Mouse (Mus musculus) stomach, postnatal 0 days (tissue): Measurements from ENCODE around the gene Cnot2.

ENCODE experiments used
- CTCF ChIP-seq: IDR thresholded peaks from 2 replicates; pipeline ENCODE4 v1.5.1; 2016; ENCODE audit warnings: antibody characterized with exemption, low read depth, mild to moderate bottlenecking, moderate library complexity
- EP300 ChIP-seq: optimal IDR thresholded peaks from 2 replicates; pipeline ENCODE3; 2016; ENCODE audit warnings: antibody characterized with exemption

DNA sequence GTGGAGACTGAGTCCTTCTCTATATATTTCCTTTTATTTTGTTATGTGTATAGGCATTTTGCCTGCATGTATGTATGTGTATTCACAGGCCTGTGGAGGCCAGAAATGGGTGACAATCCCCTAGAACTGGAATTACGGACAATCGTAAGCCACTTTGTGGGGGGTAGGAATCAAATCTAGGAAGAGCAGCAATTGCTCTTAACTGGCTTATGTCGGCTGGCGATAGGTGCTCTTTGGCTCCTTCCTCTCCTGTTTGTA is 23.5 kb upstream of the Cnot2 start:
- TF ChIP-seq CTCF (no peak), EP300 (no peak)
